Mouse (Mus musculus) adrenal gland, postnatal 36 days (tissue): ENCODE measurements around the gene Scgb2b12. TPM values are rescaled to one million over a fixed set of nuclear protein-coding genes. Genes with fewer than 3 reads are reported as not detected.
"Not testable (repeated sequence)": the region's sequence is repeated elsewhere in the genome, so short reads cannot be mapped to it uniquely, and the experiment has no call there.

Source experiments
- DNase-seq, 2 experiments: peaks; one replicate each; pipeline ENCODE4 v3.0.0; 2021; ENCODE audit warnings: mixed read lengths in 1 of 2
- long read RNA-seq, 2 experiments: library from polyadenylated mRNA; stranded (forward); transcript quantifications; one replicate each; pipeline ENCODE4 v2.0.0; 2021; ENCODE audit warnings: borderline sequencing depth in 2 of 2
- total RNA-seq, 2 experiments: library from RNA; stranded (reverse); gene quantifications; 2 replicates each; pipeline ENCODE4 v1.2.3; 2021

Scgb2b12 gene
- not detected for total RNA-seq
- long read RNA-seq, experiment 1 = 0 reads
- long read RNA-seq, experiment 2 = 0 reads

DNA sequence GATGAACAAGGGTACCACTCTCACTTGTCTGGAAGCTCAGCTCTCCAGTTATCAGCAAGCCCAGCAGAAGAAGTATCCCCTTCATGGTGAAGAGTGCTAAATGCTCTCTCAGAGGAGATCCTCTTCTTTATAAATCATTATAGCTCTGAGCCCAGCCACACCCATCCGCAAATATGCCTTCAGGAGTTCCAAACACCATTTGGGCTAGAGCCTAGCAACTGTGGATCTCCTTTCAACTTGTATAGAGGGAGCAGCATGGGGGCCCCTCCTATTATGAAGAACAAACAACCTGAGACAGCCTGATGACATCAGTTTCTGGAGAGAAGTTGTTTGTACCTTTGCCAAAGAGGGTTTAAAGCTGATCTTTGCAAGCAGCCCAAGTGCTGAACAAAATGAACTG lies at the start of gene Scgb2b12:
TSS of gene Scgb2b12 (minus strand) at position 101 of the 400 bp plus-strand sequence.
- DNase-seq = not testable (repeated sequence)

DNA sequence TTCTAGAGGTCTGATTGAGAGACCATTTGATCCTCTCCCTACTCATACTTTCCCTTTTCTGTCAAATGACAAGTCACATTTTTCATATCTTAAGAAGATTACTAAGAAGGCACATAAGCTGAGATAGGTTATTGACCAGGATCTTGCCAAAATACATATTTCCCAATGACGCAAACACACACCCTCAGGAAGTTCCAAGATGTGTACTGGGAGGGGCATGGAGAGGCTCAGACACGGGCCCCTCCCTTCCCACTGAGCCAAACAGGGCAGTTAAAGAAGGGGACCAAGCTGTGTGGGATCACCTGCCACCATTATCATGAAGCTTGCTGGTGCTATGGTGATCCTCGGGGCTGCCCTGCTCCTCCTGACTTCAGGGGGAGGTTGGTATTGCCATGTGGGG lies 6.8 kb upstream of the Scgb2b12 start, which contains the start of gene Scgb1b12:
TSS of gene Scgb1b12 (plus strand) at position 301 of the 400 bp plus-strand sequence.
- DNase-seq = not testable (repeated sequence)

Other genes starting within 250 kb of the Scgb2b12 start
- gene Scgb1b10, start 226.4 kb downstream of the Scgb2b12 start, total RNA-seq = not detected
- not detected for gene Scgb2b11, start 116.1 kb downstream of the Scgb2b12 start, total RNA-seq
- not detected for gene Scgb1b11, start 104.4 kb downstream of the Scgb2b12 start, total RNA-seq
- gene Scgb1b12, start 6.9 kb upstream of the Scgb2b12 start, total RNA-seq = not detected
- not detected for gene Scgb1b29, start 114.3 kb upstream of the Scgb2b12 start, total RNA-seq